Mouse (Mus musculus) heart, embryonic 10.5 days (tissue): ENCODE data around the gene Prpsap1. TPM values are rescaled to one million over a fixed set of nuclear protein-coding genes. Genes with fewer than 3 reads are reported as not detected.

Experiments used
- DNase-seq: peaks from one replicate; pipeline ENCODE4 v3.0.0-alpha.2; 2017; ENCODE audit warnings: low spot score
- H3K27ac ChIP-seq: fragments of 300-500 bp; sonication (generic); 2 replicates; pipeline ENCODE4 v1.5.1; 2016; ENCODE audit warnings: mild to moderate bottlenecking
- H3K27me3 ChIP-seq: fragments of 300-500 bp; sonication (generic); 2 replicates; pipeline ENCODE4 v1.6.1; 2016; ENCODE audit warnings: mild to moderate bottlenecking; ENCODE audit not compliant: poor library complexity, insufficient read depth, severe bottlenecking
- H3K36me3 ChIP-seq: fragments of 300-500 bp; sonication (generic); 2 replicates; pipeline ENCODE4 v1.6.1; 2016; ENCODE audit warnings: mild to moderate bottlenecking, moderate library complexity
- H3K4me1 ChIP-seq: fragments of 300-500 bp; sonication (generic); 2 replicates; pipeline ENCODE4 v1.6.1; 2016; ENCODE audit warnings: mild to moderate bottlenecking
- H3K4me3 ChIP-seq: fragments of 300-500 bp; sonication (generic); 2 replicates; pipeline ENCODE4 v1.5.1; 2016; ENCODE audit warnings: mild to moderate bottlenecking, moderate library complexity
- H3K9me3 ChIP-seq: fragments of 300-500 bp; sonication (generic); 2 replicates; pipeline ENCODE4 v1.6.1; 2016; ENCODE audit warnings: mild to moderate bottlenecking, moderate library complexity
- WGBS: fragments of 180-500 bp; shearing (Covaris S2); methylation state at CpG from one replicate; pipeline ENCODE4 v1.1.7; 2016; 5-methylcytosine and 5-hydroxymethylcytosine counted together
- polyA plus RNA-seq: library from polyadenylated mRNA; unstranded; fragments of >200 nt; fragmentation: Nextera tagmentation; extraction: Ambion mirVana; gene quantifications from 2 replicates; pipeline ENCODE4 v1.2.1, GENCODE M21; 2016

Prpsap1 gene
- polyA plus RNA-seq, 1 experiment from 2014 or later: 142 TPM

GRCm38 (mm10) chr11:116424621-116425407 is 69.2 kb downstream of the Prpsap1 start:
- Histone ChIP-seq H3K4me3 (no peak overlapping the region), H3K36me3 (no peaks in the 10 kb centered on the region), H3K27ac (no peak overlapping the region), H3K27me3 (no peaks in the 10 kb centered on the region), H3K9me3 (no peaks in the 10 kb centered on the region), H3K4me1 (peaks cover 19% of the 10 kb centered on the region)
- DNase-seq: no peak
- WGBS: 36% methylated on average over 8 of the region's 8 CpGs

- Histone ChIP-seq H3K36me3 (no peaks in the 10 kb centered on the region), H3K4me3 (no peak overlapping the region), H3K4me1 (peaks cover 12% of the 10 kb centered on the region), H3K27me3 (no peaks in the 10 kb centered on the region), H3K27ac (0 out of 2 replicates have a peak overlapping the region, but pooled peaks have one; percentile 4), H3K9me3 (no peaks in the 10 kb centered on the region)
- no peak for DNase-seq
- WGBS: 69% methylated on average over 10 of the region's 10 CpGs
Observed at GRCm38 (mm10) chr11:116423782-116424620, 70.0 kb downstream of the Prpsap1 start.

- 83% methylated on average over 6 of the region's 6 CpGs for WGBS
- DNase-seq: no peak
- Histone ChIP-seq H3K27me3 (no peaks in the 10 kb centered on the region), H3K9me3 (no peaks in the 10 kb centered on the region), H3K4me3 (no peak overlapping the region), H3K27ac (no peak overlapping the region), H3K4me1 (peaks cover 15% of the 10 kb centered on the region), H3K36me3 (no peaks in the 10 kb centered on the region)
Observed at GRCm38 (mm10) chr11:116423214-116423613, 70.8 kb downstream of the Prpsap1 start.

GRCm38 (mm10) chr11:116422562-116422961 is 71.4 kb downstream of the Prpsap1 start:
- Histone ChIP-seq H3K4me3 (no peak overlapping the region), H3K36me3 (no peaks in the 10 kb centered on the region), H3K27ac (no peak overlapping the region), H3K4me1 (peaks cover 21% of the 10 kb centered on the region), H3K27me3 (no peaks in the 10 kb centered on the region), H3K9me3 (no peaks in the 10 kb centered on the region)
- no peak for DNase-seq
- 84% methylated on average over 2 of the region's 2 CpGs for WGBS

- DNase-seq: no peak
- Histone ChIP-seq H3K9me3 (no peaks in the 10 kb centered on the region), H3K36me3 (no peaks in the 10 kb centered on the region), H3K27ac (no peak overlapping the region), H3K4me3 (no peak overlapping the region), H3K27me3 (no peaks in the 10 kb centered on the region), H3K4me1 (peaks cover 28% of the 10 kb centered on the region)
- WGBS: 70% methylated on average over 6 of the region's 6 CpGs
Observed at GRCm38 (mm10) chr11:116421102-116421501, 72.9 kb downstream of the Prpsap1 start.

Other genes with a start within 250 kb of the Prpsap1 start
- 90.7 and 101 TPM in 2 replicates for gene Srp68, start 220.0 kb downstream of the Prpsap1 start, polyA plus RNA-seq
- gene Galr2, start 213.3 kb downstream of the Prpsap1 start, polyA plus RNA-seq: 0.07 and 0.21 TPM in 2 replicates
- gene Exoc7, start 187.0 kb downstream of the Prpsap1 start, polyA plus RNA-seq: 48.7 and 56.4 TPM in 2 replicates
- 0.31 and 0.74 TPM in 2 replicates for gene Foxj1, start 158.8 kb downstream of the Prpsap1 start, polyA plus RNA-seq
- 7.3 and 8.5 TPM in 2 replicates for gene Rnf157, start 81.2 kb downstream of the Prpsap1 start, polyA plus RNA-seq
- 36.1 and 40.5 TPM in 2 replicates for gene Ubald2, start 60.1 kb downstream of the Prpsap1 start, polyA plus RNA-seq
- 0.30 TPM in 1 of 2 replicates, not detected in the other for gene Qrich2, start 28.0 kb downstream of the Prpsap1 start, polyA plus RNA-seq
- gene Sphk1, start 36.7 kb upstream of the Prpsap1 start, polyA plus RNA-seq: 2.3 and 2.7 TPM in 2 replicates
- gene Ube2o, start 87.2 kb upstream of the Prpsap1 start, polyA plus RNA-seq: 8.5 and 10.3 TPM in 2 replicates
- not detected in 2 replicates for gene Aanat, start 92.2 kb upstream of the Prpsap1 start, polyA plus RNA-seq
- gene Rhbdf2, start 132.8 kb upstream of the Prpsap1 start, polyA plus RNA-seq: 6.7 and 8.7 TPM in 2 replicates
- 0.60 and 0.78 TPM in 2 replicates for gene Prcd, start 159.3 kb upstream of the Prpsap1 start, polyA plus RNA-seq
- gene Cygb, start 160.1 kb upstream of the Prpsap1 start, polyA plus RNA-seq: 1.0 and 2.8 TPM in 2 replicates